Mouse (Mus musculus) CH12.LX (cell line): ENCODE measurements around the gene Fgfr2.
A peak's percentile ranks its signal among the peaks of the same experiment; 100 is the strongest.

Source experiments
- CHD1 ChIP-seq: IDR thresholded peaks from 2 replicates; pipeline ENCODE4 v1.6.1; 2012; ENCODE audit warnings: low read depth, low read length, improper control_type of control experiment, inconsistent platforms
- CTCF ChIP-seq, 2 experiments: IDR thresholded peaks in 1 of 2; conservative IDR thresholded peaks in 1 of 2; 2 replicates each; pipeline ENCODE4 v1.5.1; 2011 to 2012; ENCODE audit warnings: low read depth in 2 of 2, low read length in 2 of 2, improper control_type of control experiment in 1 of 2, inconsistent platforms in 1 of 2, mild to moderate bottlenecking in 1 of 2, moderate library complexity in 1 of 2
- E2F4 ChIP-seq: IDR thresholded peaks from 2 replicates; pipeline ENCODE4 v1.6.1; 2011; ENCODE audit warnings: low read depth, low read length, improper control_type of control experiment; ENCODE audit not compliant: insufficient replicate concordance
- ELF1 ChIP-seq: IDR thresholded peaks from 2 replicates; pipeline ENCODE4 v1.6.1; 2014; ENCODE audit warnings: low read depth, mild to moderate bottlenecking, inconsistent platforms, low read length, improper control_type of control experiment
- EP300 ChIP-seq: IDR thresholded peaks from 2 replicates; pipeline ENCODE4 v1.6.1; 2011; ENCODE audit warnings: low read length, improper control_type of control experiment
- ETS1 ChIP-seq: conservative IDR thresholded peaks from 2 replicates; pipeline ENCODE4 v1.6.1; 2012; ENCODE audit warnings: low read depth, mild to moderate bottlenecking, inconsistent platforms, low read length, improper control_type of control experiment, moderate library complexity
- GABPA ChIP-seq: IDR thresholded peaks from 2 replicates; pipeline ENCODE4 v1.6.1; 2012; ENCODE audit warnings: low read depth, low read length, improper control_type of control experiment, inconsistent platforms; ENCODE audit not compliant: insufficient replicate concordance
- HCFC1 ChIP-seq: IDR thresholded peaks from 2 replicates; pipeline ENCODE4 v1.6.1; 2012; ENCODE audit warnings: low read depth, mild to moderate bottlenecking, inconsistent platforms, low read length, improper control_type of control experiment
- JUN ChIP-seq: IDR thresholded peaks from 2 replicates; pipeline ENCODE4 v1.6.1; 2011; ENCODE audit warnings: low read depth, mild to moderate bottlenecking, low read length, improper control_type of control experiment, moderate library complexity; ENCODE audit not compliant: insufficient read depth
- JUND ChIP-seq: conservative IDR thresholded peaks from 2 replicates; pipeline ENCODE4 v1.6.1; 2011; ENCODE audit warnings: low read depth, low read length, improper control_type of control experiment
- POLR2A ChIP-seq: IDR thresholded peaks from 2 replicates; pipeline ENCODE4 v1.6.1; 2011; ENCODE audit warnings: low read depth, mild to moderate bottlenecking, improper control_type of control experiment, low read length
- RCOR1 ChIP-seq: conservative IDR thresholded peaks from 2 replicates; pipeline ENCODE4 v1.6.1; 2012; ENCODE audit warnings: low read depth, mild to moderate bottlenecking, inconsistent platforms, low read length, improper control_type of control experiment
- SIN3A ChIP-seq: IDR thresholded peaks from 2 replicates; pipeline ENCODE4 v1.6.1; 2012; ENCODE audit warnings: low read length, improper control_type of control experiment, inconsistent platforms
- USF1 ChIP-seq: IDR thresholded peaks from 2 replicates; pipeline ENCODE4 v1.6.1; 2014; ENCODE audit warnings: low read depth, mild to moderate bottlenecking, inconsistent platforms, low read length, improper control_type of control experiment

DNA sequence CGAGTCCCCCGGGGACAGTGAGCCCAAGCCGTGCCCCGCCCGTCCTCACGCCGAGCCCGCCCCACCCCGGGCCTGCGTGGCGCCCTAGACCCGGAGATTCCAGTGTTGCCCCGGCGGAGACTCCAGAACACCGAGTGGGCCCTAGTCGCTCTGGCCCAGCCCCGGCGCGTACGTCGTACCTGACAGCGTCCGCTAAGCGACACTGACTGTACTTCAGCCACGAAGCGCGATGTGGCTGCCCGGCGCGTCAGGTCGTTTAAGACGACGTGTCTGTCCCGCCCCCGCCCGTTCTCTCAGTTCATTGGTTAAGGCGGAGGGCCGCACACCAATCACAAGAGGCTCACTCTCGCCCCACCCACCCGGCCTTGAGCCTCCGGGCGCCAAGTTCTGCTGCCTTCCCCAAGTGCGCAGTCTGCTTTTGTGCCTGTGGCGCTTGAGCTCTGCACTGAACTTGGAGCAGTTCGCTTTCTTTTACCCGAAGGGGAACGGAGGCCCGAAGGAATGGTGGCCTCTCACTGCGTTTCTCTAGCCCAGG lies 547.0 kb downstream of the Fgfr2 start, which contains the start of gene Oat:
- TF ChIP-seq ELF1 (no peak), POLR2A (peak; percentile 100), USF1 (no peak), E2F4 (no peak; the same call in 1 of the 2 replicates), CTCF (conservative IDR thresholded peaks at IDR 0.05 in 1 of 2, IDR thresholded peaks at IDR 0.05 in 1 of 2; ENCODE audit: low read depth in 2 of 2, low read length in 2 of 2) (no peak), ETS1 (no peak), HCFC1 (no peak; the same call in 1 of the 2 replicates), CHD1 (no peak), EP300 (no peak; the same call in 1 of the 2 replicates), GABPA (no peak), JUND (no peak), RCOR1 (no peak), JUN (no peak), SIN3A (peak; percentile 81)
